Mouse (Mus musculus): ENCODE measurements around the gene Aim2.

Aim2 gene

GRCm38 (mm10) chr1:173348527-173348926, 2.2 kb upstream of the Aim2 start:
- DNase-seq (ENCODE audit: low spot score in 2 of 2): no peak

- no peak for DNase-seq (ENCODE audit: low spot score in 2 of 2)
Measured at GRCm38 (mm10) chr1:173349192-173349591, 1.5 kb upstream of the Aim2 start.

GRCm38 (mm10) chr1:173349946-173350345, 733 bp upstream of the Aim2 start:
- no peak for DNase-seq (ENCODE audit: low spot score in 2 of 2)

- peak in 1 of 2 experiments; percentile 80 for DNase-seq (ENCODE audit: low spot score in 2 of 2)
Measured at GRCm38 (mm10) chr1:173355107-173355846, 4.6 kb downstream of the Aim2 start.

- no peak for DNase-seq (ENCODE audit: low spot score in 2 of 2)
Measured at GRCm38 (mm10) chr1:173356699-173357098, 6.0 kb downstream of the Aim2 start.

- DNase-seq (ENCODE audit: low spot score in 2 of 2): peak; percentile 53 to 73
Measured at GRCm38 (mm10) chr1:173357799-173358198, 7.1 kb downstream of the Aim2 start.

GRCm38 (mm10) chr1:173359590-173360290, 9.1 kb downstream of the Aim2 start:
- DNase-seq (ENCODE audit: low spot score in 2 of 2): no peak

- DNase-seq (ENCODE audit: low spot score in 2 of 2): no peak
Measured at GRCm38 (mm10) chr1:173361651-173362050, 11.0 kb downstream of the Aim2 start.

- no peak for DNase-seq (ENCODE audit: low spot score in 2 of 2)
Measured at GRCm38 (mm10) chr1:173363436-173363835, 12.8 kb downstream of the Aim2 start.

- no peak for DNase-seq (ENCODE audit: low spot score in 2 of 2)
Measured at GRCm38 (mm10) chr1:173364125-173364800, 13.6 kb downstream of the Aim2 start.

GRCm38 (mm10) chr1:173365970-173366409, 15.3 kb downstream of the Aim2 start:
- no peak for DNase-seq (ENCODE audit: low spot score in 2 of 2)

- peak; percentile 67 to 71 for DNase-seq (ENCODE audit: low spot score in 2 of 2)
Measured at GRCm38 (mm10) chr1:173366701-173367355, 16.1 kb downstream of the Aim2 start.

GRCm38 (mm10) chr1:173367356-173368046, 16.8 kb downstream of the Aim2 start, which contains the start of gene Cadm3:
Cadm3 (minus strand) TSS chr1:173367695.
- peak; percentile 60 to 69 for DNase-seq (ENCODE audit: low spot score in 2 of 2)

GRCm38 (mm10) chr1:173369611-173370010, 18.9 kb downstream of the Aim2 start:
- DNase-seq (ENCODE audit: low spot score in 2 of 2): no peak

GRCm38 (mm10) chr1:173370456-173370855, 19.8 kb downstream of the Aim2 start:
- DNase-seq (ENCODE audit: low spot score in 2 of 2): no peak

GRCm38 (mm10) chr1:173371586-173371985, 20.9 kb downstream of the Aim2 start:
- DNase-seq (ENCODE audit: low spot score in 2 of 2): no peak

- DNase-seq (ENCODE audit: low spot score in 2 of 2): no peak
Measured at GRCm38 (mm10) chr1:173374020-173374419, 23.3 kb downstream of the Aim2 start.

GRCm38 (mm10) chr1:173377380-173378112, 26.9 kb downstream of the Aim2 start:
- DNase-seq (ENCODE audit: low spot score in 2 of 2): peak; percentile 63 to 66

GRCm38 (mm10) chr1:173381436-173381835, 30.8 kb downstream of the Aim2 start:
- no peak for DNase-seq (ENCODE audit: low spot score in 2 of 2)

- DNase-seq (ENCODE audit: low spot score in 2 of 2): no peak
Measured at GRCm38 (mm10) chr1:173389431-173389830, 38.8 kb downstream of the Aim2 start.
